Mouse (Mus musculus): ENCODE data around the gene Zfp956.

Zfp956 gene

DNA sequence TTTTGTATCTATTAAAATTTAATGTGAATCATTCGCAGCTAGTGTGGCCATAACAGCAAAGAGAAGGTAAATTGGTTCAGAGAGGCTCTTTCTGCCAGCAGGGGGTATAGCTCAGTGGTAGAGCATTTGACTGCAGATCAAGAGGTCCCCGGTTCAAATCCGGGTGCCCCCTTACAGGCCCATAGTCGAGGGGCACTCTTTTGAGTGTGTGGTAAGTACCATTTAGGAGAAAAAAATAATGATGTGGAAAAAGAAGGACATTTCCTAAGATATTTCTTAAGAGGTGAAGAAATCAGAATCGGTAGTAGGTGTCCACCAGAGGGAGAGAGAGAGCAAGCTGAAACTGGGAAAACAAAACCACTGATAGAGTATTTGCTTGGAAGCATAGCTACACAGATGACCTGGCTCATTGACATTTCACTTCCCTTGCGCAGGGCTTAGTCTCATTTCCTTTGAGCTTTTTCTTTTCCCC is 25.7 kb downstream of the Zfp956 start:
- peak; percentile 85 for DNase-seq

DNA sequence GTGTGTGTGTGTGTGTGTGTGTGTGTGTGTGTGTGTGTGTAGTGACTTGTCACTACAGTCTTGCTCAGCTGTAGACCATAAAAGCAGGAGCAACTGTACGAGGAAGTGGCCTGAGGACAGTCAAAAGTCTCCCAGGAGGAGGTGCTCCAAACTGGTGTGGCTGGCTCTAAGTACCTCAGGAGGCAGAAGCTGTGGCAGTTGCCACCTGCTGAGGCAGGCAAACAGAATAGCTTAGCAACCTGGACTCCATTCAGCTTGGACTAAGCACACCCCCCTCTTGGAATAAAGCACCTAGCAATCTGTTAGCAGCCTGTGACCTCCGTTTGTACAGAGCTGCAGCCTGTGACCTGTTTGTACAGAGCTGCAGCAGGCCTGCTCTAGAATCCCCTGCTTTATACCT is 30.7 kb downstream of the Zfp956 start:
- no peak for DNase-seq

DNA sequence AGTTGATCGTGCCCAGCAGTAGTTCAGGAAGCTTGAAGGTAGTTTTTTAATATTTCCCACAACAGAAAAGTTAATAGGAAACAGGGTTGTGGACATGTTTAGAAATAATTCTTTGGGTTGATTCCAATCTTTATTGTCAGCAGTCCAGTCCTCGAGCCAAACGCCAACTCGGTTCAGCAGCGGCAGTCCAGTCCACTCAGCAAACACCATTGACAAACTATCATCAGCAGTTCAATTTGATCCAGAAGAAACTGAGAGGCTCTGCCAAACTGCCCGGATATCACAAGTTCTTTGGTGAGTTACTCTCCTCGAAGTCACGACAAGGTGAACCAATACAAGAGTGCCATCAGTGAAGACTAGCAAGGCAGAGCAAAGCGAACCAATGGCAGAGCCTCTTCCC is 42.5 kb downstream of the Zfp956 start:
- no peak for DNase-seq

- DNase-seq, result no peak
Measured at GRCm38 (mm10) chr6:48010727-48011126, 57.5 kb downstream of the Zfp956 start.

All from kidney, adult 11 months (tissue).